Mouse (Mus musculus) limb, embryonic 15.5 days (tissue): Measurements from ENCODE around the gene Bbox1. TPM values are rescaled to one million over a fixed set of nuclear protein-coding genes. Genes with fewer than 3 reads are reported as not detected.

ENCODE experiments used
- ATAC-seq: fragments of 200-750 bp; cut with Nextera tagmentation; 2 replicates; pipeline ENCODE4 v1.8.0; 2017; ENCODE audit warnings: low read depth, moderate TSS enrichment; ENCODE audit not compliant: insufficient number of reproducible peaks, low FRiP score, low TSS enrichment
- H3K27ac ChIP-seq: fragments of 300-500 bp; sonication (generic); 2 replicates; pipeline ENCODE4 v1.5.1; 2015; ENCODE audit warnings: moderate library complexity, mild to moderate bottlenecking, inconsistent platforms
- H3K27me3 ChIP-seq: fragments of 300-500 bp; sonication (generic); 2 replicates; pipeline ENCODE4 v1.6.1; 2015; ENCODE audit warnings: inconsistent platforms
- H3K36me3 ChIP-seq: fragments of 300-500 bp; sonication (generic); 2 replicates; pipeline ENCODE4 v1.6.1; 2015; ENCODE audit warnings: inconsistent platforms
- H3K4me1 ChIP-seq: fragments of 300-500 bp; sonication (generic); 2 replicates; pipeline ENCODE4 v1.6.1; 2015; ENCODE audit warnings: inconsistent platforms
- H3K4me2 ChIP-seq: fragments of 300-500 bp; sonication (generic); 2 replicates; pipeline ENCODE4 v1.6.1; 2015; ENCODE audit warnings: mild to moderate bottlenecking, inconsistent platforms
- H3K4me3 ChIP-seq: fragments of 300-500 bp; sonication (generic); 2 replicates; pipeline ENCODE4 v1.5.1; 2015; ENCODE audit warnings: mild to moderate bottlenecking, inconsistent platforms
- H3K9ac ChIP-seq: fragments of 300-500 bp; sonication (generic); 2 replicates; pipeline ENCODE4 v1.6.1; 2015; ENCODE audit warnings: inconsistent platforms
- H3K9me3 ChIP-seq: fragments of 300-500 bp; sonication (generic); 2 replicates; pipeline ENCODE4 v1.6.1; 2016; ENCODE audit warnings: inconsistent platforms
- WGBS: fragments of 180-500 bp; shearing (Covaris S2); methylation state at CpG from one replicate; pipeline ENCODE4 v1.1.7; 2015; 5-methylcytosine and 5-hydroxymethylcytosine counted together
- polyA plus RNA-seq: library from polyadenylated mRNA; unstranded; fragments of >200 nt; fragmentation: Nextera tagmentation; extraction: Ambion mirVana; gene quantifications from 2 replicates; pipeline ENCODE4 v1.2.1, GENCODE M21; 2015

The Bbox1 gene
- polyA plus RNA-seq, 1 experiment from 2014 or later, result 0.88 TPM

DNA sequence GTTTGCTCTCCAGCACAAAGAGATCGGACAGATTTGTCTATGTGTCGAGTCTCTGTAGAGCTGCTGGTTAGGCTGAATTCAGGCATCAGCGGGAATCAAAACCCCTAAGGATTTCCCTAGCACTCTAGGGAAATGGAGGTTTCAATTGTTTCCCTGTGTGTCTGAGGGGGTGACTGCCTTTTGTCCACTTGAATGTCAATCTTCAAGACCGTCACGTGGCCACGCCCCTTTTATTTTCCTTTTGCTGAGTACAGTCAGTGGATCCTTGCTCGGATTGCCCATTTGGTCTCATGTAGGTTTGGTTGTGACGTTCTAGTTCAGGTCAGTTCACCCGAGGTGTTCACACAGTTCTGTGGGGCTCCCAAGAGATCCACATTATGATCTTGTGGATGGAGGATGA is 82.1 kb downstream of the Bbox1 start:
- no peak overlapping the region for H3K27ac ChIP-seq
- no peak overlapping the region for H3K4me3 ChIP-seq
- H3K36me3 ChIP-seq, result no peaks in the 10 kb centered on the region
- no peaks in the 10 kb centered on the region for H3K9me3 ChIP-seq
- peaks cover 7% of the 10 kb centered on the region; the same call in 1 of the 2 replicates for H3K4me1 ChIP-seq
- WGBS, result 81% methylated on average over 9 of the region's 9 CpGs
- no peak overlapping the region for H3K9ac ChIP-seq
- ATAC-seq, result no peak
- no peaks in the 10 kb centered on the region for H3K27me3 ChIP-seq
- H3K4me2 ChIP-seq, result no peak overlapping the region

DNA sequence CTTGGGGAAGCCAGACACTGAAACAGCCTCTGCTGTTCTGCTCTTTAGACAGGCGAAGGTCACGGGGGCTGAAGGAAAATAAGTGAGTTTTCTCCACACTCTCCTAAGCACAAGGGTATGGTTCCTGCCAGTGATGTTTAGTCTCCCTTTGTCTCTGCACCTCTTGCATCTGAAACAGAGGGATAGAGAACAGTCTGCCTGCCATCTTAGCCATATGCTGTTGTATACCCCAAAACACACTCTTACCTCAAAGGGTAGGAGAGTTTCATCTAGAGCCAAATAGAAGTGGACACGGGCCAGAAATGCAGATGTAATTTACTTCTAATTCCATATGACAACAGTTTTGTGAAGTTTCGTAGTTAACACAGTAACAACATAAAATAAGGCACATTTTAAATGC is 83.6 kb downstream of the Bbox1 start:
- no peak overlapping the region for H3K27ac ChIP-seq
- ATAC-seq, result no peak
- H3K4me3 ChIP-seq, result no peak overlapping the region
- H3K36me3 ChIP-seq, result no peaks in the 10 kb centered on the region
- no peaks in the 10 kb centered on the region for H3K9me3 ChIP-seq
- peaks cover 11% of the 10 kb centered on the region; the same call in 1 of the 2 replicates for H3K4me1 ChIP-seq
- H3K4me2 ChIP-seq, result no peak overlapping the region
- H3K9ac ChIP-seq, result no peak overlapping the region
- WGBS, result 68% methylated on average over 4 of the region's 4 CpGs
- no peaks in the 10 kb centered on the region for H3K27me3 ChIP-seq

DNA sequence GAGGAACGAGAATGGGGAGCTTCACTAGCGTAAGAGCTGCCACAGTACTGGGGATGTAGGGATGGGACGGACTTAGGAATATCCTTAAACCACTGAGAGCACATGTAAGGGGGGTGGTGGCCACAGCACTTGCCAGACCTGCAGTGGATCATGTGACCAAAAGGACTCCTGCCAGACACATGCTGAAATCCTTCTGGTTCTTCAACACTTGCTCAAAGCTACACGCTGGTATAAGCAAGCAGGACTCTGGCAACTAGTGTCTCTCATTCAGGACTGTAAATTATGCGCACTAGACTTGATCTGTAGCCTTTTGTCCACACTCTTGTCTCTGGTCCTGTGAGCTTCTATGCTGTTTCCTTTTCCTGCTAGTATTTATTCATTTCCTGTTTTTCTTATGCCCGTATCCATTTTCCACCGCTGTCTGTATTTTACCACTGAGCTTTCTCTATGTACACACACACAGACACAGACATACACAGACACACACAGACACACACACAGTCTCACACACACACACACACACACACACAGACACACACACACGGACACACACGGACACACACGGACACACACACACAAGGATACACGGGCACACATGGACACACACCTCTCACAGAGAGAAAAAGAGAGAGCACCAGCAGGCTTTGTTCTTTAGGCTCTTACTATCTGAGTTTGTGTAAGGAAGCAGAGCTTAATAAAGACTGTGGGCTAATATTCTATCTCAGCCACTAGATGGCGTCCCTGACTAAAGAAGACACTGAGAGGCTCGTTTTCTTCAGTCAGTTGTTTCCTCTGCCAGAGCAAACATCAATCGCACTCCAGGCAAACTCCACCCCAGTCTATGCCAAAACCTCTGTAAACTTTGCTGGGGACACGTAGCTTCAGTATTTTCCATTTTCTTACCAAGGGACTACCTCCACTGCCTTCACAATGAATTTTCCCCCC is 84.9 kb downstream of the Bbox1 start:
- WGBS, result 35% methylated on average over 15 of the region's 15 CpGs
- Histone ChIP-seq H3K4me2 (no peak overlapping the region), H3K36me3 (no peaks in the 10 kb centered on the region), H3K4me1 (peaks cover 11% of the 10 kb centered on the region; the same call in 1 of the 2 replicates), H3K27ac (no peak overlapping the region), H3K4me3 (no peak overlapping the region), H3K9me3 (no peaks in the 10 kb centered on the region), H3K27me3 (no peaks in the 10 kb centered on the region), H3K9ac (no peak overlapping the region)
- ATAC-seq, result peak; percentile 74; the same call in 1 of the 2 replicates

DNA sequence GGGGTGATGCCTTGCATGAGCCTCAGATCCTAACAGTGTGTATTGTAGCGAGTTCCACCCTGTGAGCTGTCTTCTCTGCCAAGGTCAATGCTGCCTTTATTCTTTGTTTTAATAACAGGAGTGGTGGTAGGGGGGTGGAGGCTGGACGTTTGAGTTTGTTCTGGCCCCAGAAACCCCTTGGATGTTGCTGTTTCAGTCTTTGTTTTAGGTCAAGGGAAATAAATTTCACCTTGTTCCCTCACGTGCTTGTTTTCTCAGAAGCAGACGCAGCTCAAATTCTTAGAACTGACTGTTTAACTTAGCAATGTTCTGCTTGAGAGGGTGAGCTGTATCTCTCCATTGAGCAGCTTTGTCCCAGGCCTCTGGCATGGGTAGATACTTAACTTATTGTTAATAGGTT is 87.9 kb downstream of the Bbox1 start:
- Histone ChIP-seq H3K27ac (no peak overlapping the region), H3K27me3 (no peaks in the 10 kb centered on the region), H3K4me2 (no peak overlapping the region), H3K9me3 (no peaks in the 10 kb centered on the region), H3K9ac (no peak overlapping the region), H3K4me3 (no peak overlapping the region), H3K4me1 (peaks cover 11% of the 10 kb centered on the region; the same call in 1 of the 2 replicates), H3K36me3 (no peaks in the 10 kb centered on the region)
- ATAC-seq, result no peak
- WGBS, result 51% methylated on average over 4 of the region's 4 CpGs

DNA sequence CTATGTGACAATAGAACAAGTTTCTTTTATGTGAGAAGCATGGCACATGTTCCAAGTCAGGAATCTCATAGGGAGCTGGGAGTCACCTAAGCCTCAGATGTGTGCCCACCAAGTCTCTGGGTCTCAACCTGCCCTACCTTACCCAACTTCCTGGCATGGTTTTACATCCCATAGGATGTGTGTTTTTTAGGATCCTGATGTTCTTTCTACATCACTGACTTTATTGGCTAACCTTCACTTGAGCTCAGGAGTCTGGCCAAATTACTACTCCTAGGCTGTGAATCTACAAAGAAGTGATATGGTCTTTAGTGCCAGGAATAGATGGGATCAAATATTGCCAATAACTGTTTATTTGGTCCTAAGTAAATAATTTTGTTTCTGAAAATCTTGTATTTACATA is 88.4 kb downstream of the Bbox1 start:
- no peak overlapping the region for H3K4me2 ChIP-seq
- H3K9ac ChIP-seq, result no peak overlapping the region
- ATAC-seq, result no peak
- no peaks in the 10 kb centered on the region for H3K27me3 ChIP-seq
- H3K4me3 ChIP-seq, result no peak overlapping the region
- no peaks in the 10 kb centered on the region for H3K9me3 ChIP-seq
- peaks cover 11% of the 10 kb centered on the region; the same call in 1 of the 2 replicates for H3K4me1 ChIP-seq
- no peaks in the 10 kb centered on the region for H3K36me3 ChIP-seq
- no peak overlapping the region for H3K27ac ChIP-seq

DNA sequence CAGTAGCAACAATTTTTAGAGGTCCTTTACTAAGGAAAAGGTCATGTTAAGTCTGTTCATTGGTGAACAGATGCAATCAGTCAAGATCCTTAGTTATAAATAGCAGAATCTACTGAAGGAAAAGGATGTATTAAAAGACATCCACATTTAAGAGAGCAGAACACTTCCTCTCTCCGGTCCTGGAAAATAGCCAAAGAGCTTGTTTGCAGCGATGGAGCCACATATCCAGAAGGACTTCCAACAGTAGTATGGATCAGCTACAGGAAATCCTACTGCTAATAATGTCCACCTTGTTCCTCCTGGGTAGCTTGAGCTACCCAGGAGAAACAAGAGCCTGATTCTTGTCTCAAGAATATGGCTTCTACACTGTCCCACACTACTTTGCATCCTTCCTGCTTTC is 91.6 kb downstream of the Bbox1 start:
- no peaks in the 10 kb centered on the region for H3K27me3 ChIP-seq
- H3K4me3 ChIP-seq, result no peak overlapping the region
- H3K4me2 ChIP-seq, result no peak overlapping the region
- no peak overlapping the region for H3K9ac ChIP-seq
- H3K4me1 ChIP-seq, result 0 out of 2 replicates have a peak, but pooled peaks cover 4% of the 10 kb centered on the region
- no peaks in the 10 kb centered on the region for H3K36me3 ChIP-seq
- ATAC-seq, result no peak
- no peaks in the 10 kb centered on the region for H3K9me3 ChIP-seq
- H3K27ac ChIP-seq, result no peak overlapping the region
- 71% methylated on average over 2 of the region's 2 CpGs for WGBS

DNA sequence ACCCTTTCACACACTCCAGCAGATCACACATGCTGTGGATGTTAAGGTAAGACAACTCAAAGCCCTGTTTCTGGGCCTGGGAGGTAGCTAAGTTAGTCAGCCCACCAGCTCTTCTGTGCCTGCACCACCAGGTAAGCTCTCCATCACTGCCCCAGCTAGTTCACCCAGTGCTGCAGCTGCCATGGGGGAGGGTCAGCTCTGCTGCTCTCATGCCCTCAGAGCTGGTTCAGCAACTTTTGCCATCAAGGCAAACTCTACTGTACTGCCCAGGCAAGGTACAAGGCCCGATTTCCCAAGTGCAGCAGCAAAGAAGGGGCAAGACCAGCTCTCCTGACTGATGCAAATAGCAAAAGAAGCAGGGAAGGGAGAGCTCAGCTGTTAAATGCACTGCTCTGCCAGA is 93.9 kb downstream of the Bbox1 start:
- Histone ChIP-seq H3K4me3 (no peak overlapping the region), H3K36me3 (no peaks in the 10 kb centered on the region), H3K9me3 (no peaks in the 10 kb centered on the region), H3K27ac (no peak overlapping the region), H3K4me2 (no peak overlapping the region), H3K27me3 (no peaks in the 10 kb centered on the region), H3K4me1 (0 out of 2 replicates have a peak, but pooled peaks cover 1% of the 10 kb centered on the region), H3K9ac (no peak overlapping the region)
- WGBS, result 52% methylated on average over 1 of the region's 1 CpGs
- ATAC-seq, result no peak

DNA sequence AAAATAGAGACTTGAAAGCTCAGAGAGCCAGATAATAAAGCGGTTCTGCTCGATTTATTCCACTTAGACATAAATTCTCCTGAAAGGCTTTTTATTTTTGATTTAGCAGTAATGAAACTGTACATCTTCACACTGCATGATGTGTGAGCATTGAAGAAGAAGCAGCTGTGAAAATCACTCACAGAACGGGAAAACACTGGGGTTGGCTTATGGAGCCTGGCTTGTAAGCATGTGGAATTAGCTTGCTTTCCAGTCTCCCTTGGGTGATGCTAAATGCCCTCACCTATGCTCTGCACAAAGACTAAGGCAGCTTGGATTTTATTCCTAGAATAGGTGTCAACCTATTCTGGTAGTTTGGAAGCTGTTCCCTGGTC is 98.7 kb downstream of the Bbox1 start:
- Histone ChIP-seq H3K4me3 (no peak overlapping the region), H3K4me1 (peaks cover 10% of the 10 kb centered on the region; the same call in 1 of the 2 replicates), H3K4me2 (no peak overlapping the region), H3K27me3 (no peaks in the 10 kb centered on the region), H3K27ac (0 out of 2 replicates have a peak overlapping the region, but pooled peaks have one; percentile 13), H3K9me3 (no peaks in the 10 kb centered on the region), H3K36me3 (no peaks in the 10 kb centered on the region), H3K9ac (no peak overlapping the region)
- ATAC-seq, result no peak
- 59% methylated on average over 3 of the region's 3 CpGs for WGBS

DNA sequence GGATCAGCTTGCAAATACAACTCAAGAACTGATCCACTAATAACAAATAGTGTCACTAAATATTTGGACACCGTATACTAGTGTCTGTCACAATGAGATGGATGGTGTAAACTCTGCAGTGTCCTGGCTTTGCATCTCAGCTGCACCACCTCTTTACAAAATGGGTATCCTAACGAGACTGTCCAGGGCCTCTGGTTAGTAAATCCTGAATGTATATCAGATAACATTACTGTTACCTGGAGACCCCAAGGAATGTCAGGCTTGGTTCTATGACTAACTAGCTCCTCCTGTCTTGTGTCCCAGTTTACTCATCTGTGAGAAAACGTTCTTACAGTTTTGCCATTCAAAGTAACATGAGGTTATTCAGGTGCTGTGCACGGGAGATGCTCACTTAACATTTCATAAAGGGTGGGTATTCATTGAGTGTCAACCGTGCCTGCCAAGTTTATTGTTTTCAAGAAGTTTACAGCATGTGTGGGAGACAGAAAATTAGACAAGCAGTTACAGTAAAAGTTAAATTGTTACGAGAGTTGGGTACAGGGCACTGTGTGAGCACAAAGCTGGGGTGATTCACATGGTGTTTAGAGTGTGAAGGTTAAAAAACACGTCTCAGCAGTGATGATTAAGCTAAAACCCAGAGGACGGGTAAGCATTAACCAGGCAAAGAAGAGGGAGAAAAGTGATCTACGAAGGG is 99.2 kb downstream of the Bbox1 start:
- Histone ChIP-seq H3K4me3 (no peak overlapping the region), H3K4me2 (no peak overlapping the region), H3K9ac (no peak overlapping the region), H3K4me1 (peaks cover 15% of the 10 kb centered on the region; the same call in 1 of the 2 replicates), H3K36me3 (no peaks in the 10 kb centered on the region), H3K27ac (peak overlapping the region; percentile 13; the same call in 1 of the 2 replicates), H3K9me3 (no peaks in the 10 kb centered on the region), H3K27me3 (no peaks in the 10 kb centered on the region)
- WGBS, result 49% methylated on average over 9 of the region's 9 CpGs
- ATAC-seq, result no peak

DNA sequence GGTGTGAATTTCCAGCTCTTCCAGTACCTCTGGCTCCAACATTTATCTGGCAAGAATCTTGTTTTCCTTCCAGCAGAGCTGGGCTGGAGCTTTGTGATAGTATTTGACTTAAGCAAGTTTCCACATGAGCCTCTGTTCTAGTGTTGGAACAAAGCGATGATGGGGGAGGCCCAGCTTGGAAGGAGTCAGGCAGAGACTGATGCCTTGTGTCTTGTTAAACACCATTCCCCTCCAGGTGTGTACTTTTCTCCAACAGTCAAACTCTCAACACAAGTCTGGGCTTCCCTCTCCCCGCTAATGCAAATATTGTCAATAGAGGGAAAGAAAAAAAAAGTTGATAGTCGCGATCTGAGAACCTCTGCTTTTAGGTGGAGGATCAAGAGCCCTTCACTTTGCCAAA is 100.1 kb downstream of the Bbox1 start:
- H3K4me1 ChIP-seq, result peaks cover 15% of the 10 kb centered on the region; the same call in 1 of the 2 replicates
- ATAC-seq, result 0 out of 2 replicates have a peak, but pooled peaks have one; percentile 18
- H3K27me3 ChIP-seq, result no peaks in the 10 kb centered on the region
- no peaks in the 10 kb centered on the region for H3K9me3 ChIP-seq
- no peak overlapping the region for H3K4me2 ChIP-seq
- H3K9ac ChIP-seq, result no peak overlapping the region
- H3K4me3 ChIP-seq, result no peak overlapping the region
- H3K36me3 ChIP-seq, result no peaks in the 10 kb centered on the region
- 57% methylated on average over 4 of the region's 4 CpGs for WGBS
- peak overlapping the region; percentile 74 for H3K27ac ChIP-seq
